Mouse (Mus musculus) spleen, adult 2 months (tissue): ENCODE measurements around the gene Olfr1143. TPM values are rescaled to one million over a fixed set of nuclear protein-coding genes. Genes with fewer than 3 reads are reported as not detected.

Experiments
- DNase-seq, 2 experiments: peaks; one replicate each; pipeline versions ENCODE4 v3.0.0 to v3.0.0-alpha.2; 2012 to 2021; ENCODE audit warnings: low spot score in 2 of 2, low read depth in 1 of 2
- H3K27ac ChIP-seq: fragments of 200-500 bp; 2 replicates; pipeline ENCODE4 v1.5.1; 2012; ENCODE audit warnings: low read length, inconsistent platforms; ENCODE audit not compliant: insufficient read depth
- H3K27me3 ChIP-seq: fragments of 200-500 bp; 2 replicates; pipeline ENCODE4 v1.6.1; 2012; ENCODE audit warnings: mild to moderate bottlenecking, moderate library complexity, low read length, inconsistent platforms; ENCODE audit not compliant: control insufficient read depth, insufficient read depth
- H3K36me3 ChIP-seq: fragments of 200-500 bp; 2 replicates; pipeline ENCODE4 v1.6.1; 2012; ENCODE audit warnings: mild to moderate bottlenecking, low read length, inconsistent platforms; ENCODE audit not compliant: control insufficient read depth, insufficient read depth
- H3K4me1 ChIP-seq: fragments of 200-500 bp; 2 replicates; pipeline ENCODE4 v1.6.1; 2011; ENCODE audit warnings: inconsistent platforms; ENCODE audit not compliant: control insufficient read depth, insufficient read depth, insufficient read length
- H3K4me3 ChIP-seq: fragments of 200-500 bp; 2 replicates; pipeline ENCODE4 v1.5.1; 2011; ENCODE audit warnings: mild to moderate bottlenecking, inconsistent platforms; ENCODE audit not compliant: insufficient read depth, insufficient read length; ENCODE audit errors: extremely low read depth
- CTCF ChIP-seq: fragments of 200-500 bp; IDR thresholded peaks from 2 replicates; pipeline ENCODE4 v1.5.1; 2011; ENCODE audit warnings: mild to moderate bottlenecking, inconsistent platforms; ENCODE audit not compliant: insufficient read depth, insufficient read length, insufficient replicate concordance; ENCODE audit errors: extremely low read depth
- POLR2A ChIP-seq: fragments of 200-500 bp; IDR thresholded peaks from 2 replicates; pipeline ENCODE4 v1.6.1; 2011; ENCODE audit warnings: low read depth, low read length, inconsistent platforms
- WGBS: fragments of 180-500 bp; shearing (Covaris S2); methylation state at CpG from one replicate; pipeline ENCODE4 v1.1.7; 2018; 5-methylcytosine and 5-hydroxymethylcytosine counted together
- polyA plus RNA-seq: library from polyadenylated mRNA; depleted of rRNA; stranded (reverse); fragments of >200 nt; gene quantifications from 2 replicates; pipeline ENCODE4 v1.2.3, GENCODE M21; 2012; rRNA removed

Olfr1143 gene
- polyA plus RNA-seq, result not detected in 2 replicates

GRCm38 (mm10) chr2:87800292-87800691, at the start of gene Olfr1143:
TSS of gene Olfr1143 (plus strand) at chr2:87800592.
- H3K36me3 ChIP-seq, result no peaks in the 10 kb centered on the region
- H3K27me3 ChIP-seq, result no peaks in the 10 kb centered on the region
- no peak for DNase-seq
- no peaks in the 10 kb centered on the region for H3K4me1 ChIP-seq
- no peak within 1 kb of the TSS for H3K27ac ChIP-seq
- no peak within 1 kb of the TSS for H3K4me3 ChIP-seq
- no peak for TF ChIP-seq POLR2A
- TF ChIP-seq CTCF, result no peak

- Histone ChIP-seq H3K4me1 (no peaks in the 10 kb centered on the region), H3K27me3 (no peaks in the 10 kb centered on the region), H3K36me3 (no peaks in the 10 kb centered on the region), H3K4me3 (no peak within 1 kb of the TSS), H3K27ac (no peak within 1 kb of the TSS)
- DNase-seq, result no peak
- 74% methylated on average over 1 of the region's 1 CpGs for WGBS
- TF ChIP-seq CTCF, result no peak
- no peak for TF ChIP-seq POLR2A
Measured at GRCm38 (mm10) chr2:87753891-87754290, 46.5 kb upstream of the Olfr1143 start, which contains the start of gene Olfr1141. TSS of gene Olfr1141 (minus strand) at chr2:87753991.

GRCm38 (mm10) chr2:87776143-87776542, 24.2 kb upstream of the Olfr1143 start:
- Histone ChIP-seq H3K4me3 (no peak overlapping the region), H3K4me1 (no peaks in the 10 kb centered on the region), H3K36me3 (no peaks in the 10 kb centered on the region), H3K27me3 (no peaks in the 10 kb centered on the region), H3K27ac (no peak overlapping the region)
- DNase-seq, result no peak
- TF ChIP-seq POLR2A, result no peak
- no peak for TF ChIP-seq CTCF
- 47% methylated on average over 1 of the region's 1 CpGs for WGBS

- H3K4me3 ChIP-seq, result no peak within 1 kb of the TSS
- WGBS, result 76% methylated on average over 4 of the region's 4 CpGs
- TF ChIP-seq CTCF, result no peak
- no peak for TF ChIP-seq POLR2A
- no peaks in the 10 kb centered on the region for H3K36me3 ChIP-seq
- H3K27me3 ChIP-seq, result no peaks in the 10 kb centered on the region
- H3K27ac ChIP-seq, result no peak within 1 kb of the TSS
- no peak for DNase-seq
- no peaks in the 10 kb centered on the region for H3K4me1 ChIP-seq
Measured at GRCm38 (mm10) chr2:87779183-87779582, 21.2 kb upstream of the Olfr1143 start, which contains the start of gene Olfr152. TSS of gene Olfr152 (plus strand) at chr2:87779483.

GRCm38 (mm10) chr2:87809522-87809921, 9.1 kb downstream of the Olfr1143 start, which contains the start of gene Olfr1145:
TSS of gene Olfr1145 (plus strand) at chr2:87809822.
- Histone ChIP-seq H3K36me3 (no peaks in the 10 kb centered on the region), H3K4me3 (no peak within 1 kb of the TSS), H3K4me1 (no peaks in the 10 kb centered on the region), H3K27ac (no peak within 1 kb of the TSS), H3K27me3 (no peaks in the 10 kb centered on the region)
- TF ChIP-seq CTCF, result no peak
- TF ChIP-seq POLR2A, result no peak
- no peak for DNase-seq
- 75% methylated on average over 1 of the region's 1 CpGs for WGBS

GRCm38 (mm10) chr2:87830233-87830632, 29.8 kb downstream of the Olfr1143 start, which contains the start of gene Olfr1148:
TSS of gene Olfr1148 (plus strand) at chr2:87830533.
- WGBS, result 89% methylated on average over 1 of the region's 1 CpGs
- Histone ChIP-seq H3K36me3 (no peaks in the 10 kb centered on the region), H3K4me1 (no peaks in the 10 kb centered on the region), H3K27ac (no peak within 1 kb of the TSS), H3K4me3 (no peak within 1 kb of the TSS), H3K27me3 (no peaks in the 10 kb centered on the region)
- DNase-seq, result no peak
- TF ChIP-seq CTCF (no peak), POLR2A (no peak)

DNA sequence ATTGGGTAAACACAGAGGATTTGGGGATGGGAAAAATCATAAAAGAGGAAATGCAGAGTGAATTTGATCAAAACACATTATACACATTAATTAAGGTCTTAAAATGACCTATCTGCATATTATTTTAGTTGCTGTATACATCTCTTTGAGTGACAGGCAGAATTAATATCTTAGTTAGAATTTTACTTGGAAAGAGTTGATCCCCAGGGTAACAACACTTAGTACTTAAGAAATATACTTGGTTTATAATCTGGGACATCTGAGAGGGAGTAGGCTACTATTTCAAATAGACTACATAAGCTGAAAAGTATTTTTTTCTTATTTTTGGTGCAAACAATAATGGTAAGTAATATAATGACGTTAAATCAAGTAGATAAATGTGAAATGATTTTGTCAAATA, 43.3 kb downstream of the Olfr1143 start, which contains the start of gene Olfr1150-ps1:
TSS of gene Olfr1150-ps1 (plus strand) at position 301 of the 400 bp plus-strand sequence.
- TF ChIP-seq POLR2A (no peak), CTCF (no peak)
- Histone ChIP-seq H3K4me3 (no peak within 1 kb of the TSS), H3K27ac (no peak within 1 kb of the TSS), H3K4me1 (no peaks in the 10 kb centered on the region), H3K27me3 (no peaks in the 10 kb centered on the region), H3K36me3 (no peaks in the 10 kb centered on the region)
- DNase-seq, result no peak
- WGBS, result 84% methylated on average over 1 of the region's 1 CpGs

Other genes starting within 250 kb of the Olfr1143 start
- not detected in 2 replicates for gene Olfr1129, start 226.7 kb upstream of the Olfr1143 start, polyA plus RNA-seq
- not detected in 2 replicates for gene Olfr1130, start 194.4 kb upstream of the Olfr1143 start, polyA plus RNA-seq
- not detected in 2 replicates for gene Olfr1131, start 173.5 kb upstream of the Olfr1143 start, polyA plus RNA-seq
- gene Olfr1132, start 163.1 kb upstream of the Olfr1143 start, polyA plus RNA-seq, result not detected in 2 replicates
- not detected in 2 replicates for gene Olfr1133, start 153.2 kb upstream of the Olfr1143 start, polyA plus RNA-seq
- gene Olfr1134, start 142.1 kb upstream of the Olfr1143 start, polyA plus RNA-seq, result not detected in 2 replicates
- gene Olfr1135, start 126.9 kb upstream of the Olfr1143 start, polyA plus RNA-seq, result not detected in 2 replicates
- not detected in 2 replicates for gene Olfr1136, start 106.6 kb upstream of the Olfr1143 start, polyA plus RNA-seq
- gene Olfr1137, start 87.4 kb upstream of the Olfr1143 start, polyA plus RNA-seq, result not detected in 2 replicates
- not detected in 2 replicates for gene Olfr1138, start 60.6 kb upstream of the Olfr1143 start, polyA plus RNA-seq
- gene Olfr1140, start 56.8 kb upstream of the Olfr1143 start, polyA plus RNA-seq, result not detected in 2 replicates
- not detected in 2 replicates for gene Olfr1141, start 46.6 kb upstream of the Olfr1143 start, polyA plus RNA-seq
- gene Olfr152, start 21.1 kb upstream of the Olfr1143 start, polyA plus RNA-seq, result not detected in 2 replicates
- gene Olfr1145, start 9.2 kb downstream of the Olfr1143 start, polyA plus RNA-seq, result not detected in 2 replicates
- not detected in 2 replicates for gene Olfr1148, start 29.9 kb downstream of the Olfr1143 start, polyA plus RNA-seq
- gene Olfr1150-ps1, start 43.4 kb downstream of the Olfr1143 start, polyA plus RNA-seq, result not detected in 2 replicates
- not detected in 2 replicates for gene Olfr1151, start 55.3 kb downstream of the Olfr1143 start, polyA plus RNA-seq
- not detected in 2 replicates for gene Olfr1152, start 65.9 kb downstream of the Olfr1143 start, polyA plus RNA-seq
- gene Olfr1153, start 94.4 kb downstream of the Olfr1143 start, polyA plus RNA-seq, result not detected in 2 replicates
- not detected in 2 replicates for gene Olfr1154, start 104.6 kb downstream of the Olfr1143 start, polyA plus RNA-seq
- gene Olfr1155, start 144.5 kb downstream of the Olfr1143 start, polyA plus RNA-seq, result not detected in 2 replicates
- gene Olfr1156, start 152.5 kb downstream of the Olfr1143 start, polyA plus RNA-seq, result not detected in 2 replicates
- gene Olfr1157, start 167.7 kb downstream of the Olfr1143 start, polyA plus RNA-seq, result not detected in 2 replicates
- not detected in 2 replicates for gene Olfr74, start 174.1 kb downstream of the Olfr1143 start, polyA plus RNA-seq
- gene Olfr1158, start 189.5 kb downstream of the Olfr1143 start, polyA plus RNA-seq, result not detected in 2 replicates
- not detected in 2 replicates for gene Olfr1160, start 207.7 kb downstream of the Olfr1143 start, polyA plus RNA-seq
- not detected in 2 replicates for gene Olfr1161, start 222.2 kb downstream of the Olfr1143 start, polyA plus RNA-seq
- gene Olfr73, start 237.1 kb downstream of the Olfr1143 start, polyA plus RNA-seq, result not detected in 2 replicates